Mouse (Mus musculus) intestine, embryonic 16.5 days (tissue): ENCODE measurements around the gene Eef1e1. TPM values are rescaled to one million over a fixed set of nuclear protein-coding genes. Genes with fewer than 3 reads are reported as not detected.

Source experiments
- ATAC-seq: fragments of 200-750 bp; cut with Nextera tagmentation; 2 replicates; pipeline ENCODE4 v1.8.0; 2017; ENCODE audit warnings: moderate TSS enrichment, moderate library complexity
- H3K27ac ChIP-seq: fragments of 300-500 bp; sonication (generic); 2 replicates; pipeline ENCODE4 v1.5.1; 2014; ENCODE audit warnings: mild to moderate bottlenecking, low read length
- H3K27me3 ChIP-seq: fragments of 300-500 bp; sonication (generic); replicated peaks from 2 replicates; pipeline ENCODE4 v1.6.1; 2014; ENCODE audit warnings: low read length, control low read depth, mixed read lengths; ENCODE audit not compliant: control insufficient read depth, insufficient read depth
- H3K36me3 ChIP-seq: fragments of 300-500 bp; sonication (generic); 2 replicates; pipeline ENCODE4 v1.6.1; 2014; ENCODE audit warnings: low read length, control low read depth; ENCODE audit not compliant: control insufficient read depth, insufficient read depth
- H3K4me1 ChIP-seq: fragments of 300-500 bp; sonication (generic); 2 replicates; pipeline ENCODE4 v1.6.1; 2014; ENCODE audit warnings: low read length, control low read depth, mixed read lengths; ENCODE audit not compliant: control insufficient read depth, insufficient read depth
- H3K4me2 ChIP-seq: fragments of 300-500 bp; sonication (generic); 2 replicates; pipeline ENCODE4 v1.6.1; 2014; ENCODE audit warnings: low read depth, low read length, control low read depth
- H3K4me3 ChIP-seq: fragments of 300-500 bp; sonication (generic); 2 replicates; pipeline ENCODE4 v1.5.1; 2014; ENCODE audit warnings: mild to moderate bottlenecking, low read length
- H3K9ac ChIP-seq: fragments of 300-500 bp; sonication (generic); 2 replicates; pipeline ENCODE4 v1.6.1; 2014; ENCODE audit warnings: low read depth, low read length
- H3K9me3 ChIP-seq: fragments of 300-500 bp; sonication (generic); 2 replicates; pipeline ENCODE4 v1.6.1; 2016; ENCODE audit warnings: low read length, control low read depth; ENCODE audit not compliant: control insufficient read depth
- WGBS: fragments of 180-500 bp; shearing (Covaris S2); extraction: QIAGEN DNeasy Blood & Tissue Kit; methylation state at CpG from one replicate; pipeline ENCODE4 v1.1.7; 2014; 5-methylcytosine and 5-hydroxymethylcytosine counted together
- polyA plus RNA-seq: library from polyadenylated mRNA; unstranded; fragments of >200 nt; fragmentation: Nextera tagmentation; extraction: Ambion mirVana; gene quantifications from 2 replicates; pipeline ENCODE4 v1.2.1, GENCODE M21; 2015

Gene Eef1e1
- polyA plus RNA-seq, 1 experiment from 2014 or later: 51.5 TPM

GRCm38 (mm10) chr13:38614298-38614697, 44.6 kb downstream of the Eef1e1 start:
- Histone ChIP-seq H3K4me1 (no peaks in the 10 kb centered on the region), H3K9me3 (no peaks in the 10 kb centered on the region), H3K4me2 (no peak overlapping the region), H3K27ac (no peak overlapping the region), H3K36me3 (peaks cover 3% of the 10 kb centered on the region; the same call in 1 of the 2 replicates), H3K9ac (no peak overlapping the region), H3K27me3 (no peaks in the 10 kb centered on the region), H3K4me3 (no peak overlapping the region)
- 47% methylated on average over 5 of the region's 5 CpGs for WGBS
- no peak for ATAC-seq

- H3K4me1 ChIP-seq: no peaks in the 10 kb centered on the region
- H3K4me3 ChIP-seq: no peak overlapping the region
- H3K4me2 ChIP-seq: no peak overlapping the region
- H3K27me3 ChIP-seq: no peaks in the 10 kb centered on the region
- no peak for ATAC-seq
- H3K27ac ChIP-seq: no peak overlapping the region
- H3K36me3 ChIP-seq: peaks cover 3% of the 10 kb centered on the region; the same call in 1 of the 2 replicates
- 82% methylated on average over 8 of the region's 8 CpGs for WGBS
- H3K9me3 ChIP-seq: no peaks in the 10 kb centered on the region
- H3K9ac ChIP-seq: no peak overlapping the region
Observed at GRCm38 (mm10) chr13:38613583-38613982, 45.3 kb downstream of the Eef1e1 start.

- ATAC-seq: no peak
- Histone ChIP-seq H3K4me3 (no peak overlapping the region), H3K36me3 (peaks cover 3% of the 10 kb centered on the region; the same call in 1 of the 2 replicates), H3K4me1 (no peaks in the 10 kb centered on the region), H3K27me3 (no peaks in the 10 kb centered on the region), H3K27ac (no peak overlapping the region), H3K4me2 (no peak overlapping the region), H3K9ac (no peak overlapping the region), H3K9me3 (no peaks in the 10 kb centered on the region)
- 71% methylated on average over 9 of the region's 9 CpGs for WGBS
Observed at GRCm38 (mm10) chr13:38612608-38613007, 46.2 kb downstream of the Eef1e1 start.

- H3K4me1 ChIP-seq: no peaks in the 10 kb centered on the region
- WGBS: 95% methylated on average over 4 of the region's 4 CpGs
- H3K4me2 ChIP-seq: no peak overlapping the region
- no peaks in the 10 kb centered on the region for H3K27me3 ChIP-seq
- peaks cover 3% of the 10 kb centered on the region; the same call in 1 of the 2 replicates for H3K36me3 ChIP-seq
- H3K9ac ChIP-seq: no peak overlapping the region
- H3K9me3 ChIP-seq: no peaks in the 10 kb centered on the region
- H3K27ac ChIP-seq: no peak overlapping the region
- no peak for ATAC-seq
- no peak overlapping the region for H3K4me3 ChIP-seq
Observed at GRCm38 (mm10) chr13:38612179-38612578, 46.7 kb downstream of the Eef1e1 start.

- Histone ChIP-seq H3K27me3 (no peaks in the 10 kb centered on the region), H3K4me2 (no peak overlapping the region), H3K36me3 (peaks cover 3% of the 10 kb centered on the region; the same call in 1 of the 2 replicates), H3K27ac (no peak overlapping the region), H3K4me3 (no peak overlapping the region), H3K9ac (no peak overlapping the region), H3K4me1 (no peaks in the 10 kb centered on the region), H3K9me3 (no peaks in the 10 kb centered on the region)
- ATAC-seq: no peak
- 79% methylated on average over 6 of the region's 6 CpGs for WGBS
Observed at GRCm38 (mm10) chr13:38610336-38610735, 48.5 kb downstream of the Eef1e1 start.

GRCm38 (mm10) chr13:38607130-38607529, 51.7 kb downstream of the Eef1e1 start:
- peaks cover under 1% of the 10 kb centered on the region; the same call in 1 of the 2 replicates for H3K36me3 ChIP-seq
- H3K27me3 ChIP-seq: no peaks in the 10 kb centered on the region
- H3K27ac ChIP-seq: no peak overlapping the region
- no peak overlapping the region for H3K9ac ChIP-seq
- 86% methylated on average over 6 of the region's 6 CpGs for whole genome bisulfite sequencing
- H3K4me2 ChIP-seq: no peak overlapping the region
- H3K9me3 ChIP-seq: no peaks in the 10 kb centered on the region
- no peak for ATAC-seq
- H3K4me1 ChIP-seq: no peaks in the 10 kb centered on the region
- H3K4me3 ChIP-seq: no peak overlapping the region

GRCm38 (mm10) chr13:38605353-38605752, 53.5 kb downstream of the Eef1e1 start:
- Histone ChIP-seq H3K27ac (no peak overlapping the region), H3K4me1 (peaks cover 4% of the 10 kb centered on the region; the same call in 1 of the 2 replicates), H3K36me3 (no peaks in the 10 kb centered on the region), H3K27me3 (no peaks in the 10 kb centered on the region), H3K9me3 (no peaks in the 10 kb centered on the region), H3K4me2 (no peak overlapping the region), H3K9ac (no peak overlapping the region), H3K4me3 (no peak overlapping the region)
- ATAC-seq: no peak
- WGBS: 82% methylated on average over 6 of the region's 6 CpGs

- Histone ChIP-seq H3K4me3 (no peak overlapping the region), H3K36me3 (no peaks in the 10 kb centered on the region), H3K9me3 (no peaks in the 10 kb centered on the region), H3K4me2 (no peak overlapping the region), H3K27ac (no peak overlapping the region), H3K4me1 (peaks cover 4% of the 10 kb centered on the region; the same call in 1 of the 2 replicates), H3K9ac (no peak overlapping the region), H3K27me3 (no peaks in the 10 kb centered on the region)
- 87% methylated on average over 13 of the region's 13 CpGs for WGBS
- ATAC-seq: no peak
Observed at GRCm38 (mm10) chr13:38602966-38603365, 55.9 kb downstream of the Eef1e1 start.

- H3K4me2 ChIP-seq: no peak overlapping the region
- no peaks in the 10 kb centered on the region for H3K36me3 ChIP-seq
- no peaks in the 10 kb centered on the region for H3K27me3 ChIP-seq
- WGBS: 64% methylated on average over 17 of the region's 17 CpGs
- no peaks in the 10 kb centered on the region for H3K9me3 ChIP-seq
- H3K9ac ChIP-seq: no peak overlapping the region
- no peak for ATAC-seq
- peaks cover 4% of the 10 kb centered on the region; the same call in 1 of the 2 replicates for H3K4me1 ChIP-seq
- H3K27ac ChIP-seq: no peak overlapping the region
- no peak overlapping the region for H3K4me3 ChIP-seq
Observed at GRCm38 (mm10) chr13:38602243-38602832, 56.5 kb downstream of the Eef1e1 start.

- ATAC-seq: no peak
- Histone ChIP-seq H3K9me3 (no peaks in the 10 kb centered on the region), H3K4me2 (no peak overlapping the region), H3K27ac (no peak overlapping the region), H3K36me3 (no peaks in the 10 kb centered on the region), H3K4me3 (no peak overlapping the region), H3K9ac (no peak overlapping the region), H3K4me1 (peaks cover 4% of the 10 kb centered on the region; the same call in 1 of the 2 replicates), H3K27me3 (no peaks in the 10 kb centered on the region)
- WGBS: 86% methylated on average over 11 of the region's 11 CpGs
Observed at GRCm38 (mm10) chr13:38600811-38601210, 58.0 kb downstream of the Eef1e1 start.
